Mouse (Mus musculus) intestine, embryonic 16.5 days (tissue): ENCODE measurements around the gene Mctp2. TPM values are rescaled to one million over a fixed set of nuclear protein-coding genes. Genes with fewer than 3 reads are reported as not detected.

ENCODE experiments used
- ATAC-seq: fragments of 200-750 bp; cut with Nextera tagmentation; 2 replicates; pipeline ENCODE4 v1.8.0; 2017; ENCODE audit warnings: moderate TSS enrichment, moderate library complexity
- H3K27ac ChIP-seq: fragments of 300-500 bp; sonication (generic); 2 replicates; pipeline ENCODE4 v1.5.1; 2014; ENCODE audit warnings: mild to moderate bottlenecking, low read length
- H3K27me3 ChIP-seq: fragments of 300-500 bp; sonication (generic); replicated peaks from 2 replicates; pipeline ENCODE4 v1.6.1; 2014; ENCODE audit warnings: low read length, control low read depth, mixed read lengths; ENCODE audit not compliant: control insufficient read depth, insufficient read depth
- H3K36me3 ChIP-seq: fragments of 300-500 bp; sonication (generic); 2 replicates; pipeline ENCODE4 v1.6.1; 2014; ENCODE audit warnings: low read length, control low read depth; ENCODE audit not compliant: control insufficient read depth, insufficient read depth
- H3K4me1 ChIP-seq: fragments of 300-500 bp; sonication (generic); 2 replicates; pipeline ENCODE4 v1.6.1; 2014; ENCODE audit warnings: low read length, control low read depth, mixed read lengths; ENCODE audit not compliant: control insufficient read depth, insufficient read depth
- H3K4me2 ChIP-seq: fragments of 300-500 bp; sonication (generic); 2 replicates; pipeline ENCODE4 v1.6.1; 2014; ENCODE audit warnings: low read depth, low read length, control low read depth
- H3K4me3 ChIP-seq: fragments of 300-500 bp; sonication (generic); 2 replicates; pipeline ENCODE4 v1.5.1; 2014; ENCODE audit warnings: mild to moderate bottlenecking, low read length
- H3K9ac ChIP-seq: fragments of 300-500 bp; sonication (generic); 2 replicates; pipeline ENCODE4 v1.6.1; 2014; ENCODE audit warnings: low read depth, low read length
- H3K9me3 ChIP-seq: fragments of 300-500 bp; sonication (generic); 2 replicates; pipeline ENCODE4 v1.6.1; 2016; ENCODE audit warnings: low read length, control low read depth; ENCODE audit not compliant: control insufficient read depth
- WGBS: fragments of 180-500 bp; shearing (Covaris S2); extraction: QIAGEN DNeasy Blood & Tissue Kit; methylation state at CpG from one replicate; pipeline ENCODE4 v1.1.7; 2014; 5-methylcytosine and 5-hydroxymethylcytosine counted together
- polyA plus RNA-seq: library from polyadenylated mRNA; unstranded; fragments of >200 nt; fragmentation: Nextera tagmentation; extraction: Ambion mirVana; gene quantifications from 2 replicates; pipeline ENCODE4 v1.2.1, GENCODE M21; 2015

Mctp2 gene
- polyA plus RNA-seq, 1 experiment from 2014 or later: 1.7 TPM

DNA sequence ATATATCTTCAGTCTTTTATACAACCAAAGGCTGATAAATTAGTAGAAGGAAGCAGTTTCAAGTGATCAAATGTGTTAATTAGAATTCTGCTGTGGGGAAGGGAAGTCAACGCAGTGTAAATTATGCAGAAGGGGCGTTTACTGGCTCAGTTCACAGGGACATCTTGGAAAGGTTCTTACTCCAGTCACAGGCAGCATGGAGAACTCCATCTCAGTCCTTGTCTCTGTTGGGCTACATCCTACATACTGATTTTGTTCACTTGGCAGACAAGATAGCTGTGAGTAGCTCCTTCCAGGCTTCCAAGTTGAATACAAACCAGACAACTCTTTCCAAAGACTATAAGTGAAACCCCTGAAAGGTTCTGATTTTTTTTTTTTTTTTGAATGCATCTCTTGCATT is 254.6 kb downstream of the Mctp2 start:
- H3K4me2 ChIP-seq: no peak overlapping the region
- WGBS: 74% methylated on average over 2 of the region's 2 CpGs

DNA sequence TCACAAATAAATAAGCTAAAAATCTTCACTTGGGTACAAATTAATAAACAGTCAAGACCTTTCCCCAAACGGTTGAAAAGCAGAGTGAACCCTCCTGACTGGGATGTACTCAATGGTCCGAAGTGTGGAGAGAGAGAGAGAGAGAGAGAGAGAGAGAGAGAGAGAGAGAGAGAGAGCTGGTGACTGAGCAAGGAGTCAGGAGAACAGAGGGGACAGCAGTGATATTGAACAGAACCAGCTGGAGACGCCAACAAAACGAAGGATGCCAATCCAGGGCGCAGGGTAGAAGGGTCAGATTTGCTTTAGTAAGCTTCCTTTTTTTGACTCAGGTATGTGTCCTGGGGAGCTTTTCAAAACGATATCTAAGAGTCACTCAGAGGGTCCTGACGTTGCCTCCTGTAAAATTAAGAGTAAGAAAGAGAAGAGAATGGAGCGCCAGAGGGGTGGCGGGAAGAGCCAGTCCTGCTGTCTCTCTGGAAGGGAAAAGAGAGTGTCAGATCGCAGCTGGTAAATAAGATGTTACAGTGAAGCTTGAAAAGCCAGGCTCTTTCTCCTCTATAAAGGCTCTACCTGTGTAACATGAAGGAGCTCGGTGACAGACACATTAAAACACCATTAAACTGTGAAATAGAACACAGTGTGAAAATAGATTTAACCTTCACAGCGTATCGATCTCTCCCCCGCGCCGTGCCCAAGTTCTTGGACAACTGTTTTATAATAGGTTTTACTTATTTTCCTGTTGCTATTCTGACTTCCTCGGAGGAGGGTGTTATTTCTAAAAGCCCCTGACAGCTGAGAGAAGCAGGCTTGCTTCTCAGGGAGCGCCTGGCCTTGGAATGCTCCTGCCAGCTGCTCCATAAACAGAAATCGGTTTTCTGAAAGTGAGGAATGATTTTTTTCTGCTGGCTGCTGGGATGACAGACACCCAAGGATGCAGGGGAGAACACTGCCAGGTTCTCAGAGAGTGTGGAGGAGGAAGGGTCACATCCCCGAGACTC is 258.5 kb downstream of the Mctp2 start:
- Histone ChIP-seq H3K36me3 (no peaks in the 10 kb centered on the region), H3K4me1 (no peaks in the 10 kb centered on the region), H3K27me3 (no peaks in the 10 kb centered on the region), H3K27ac (no peak overlapping the region), H3K9me3 (no peaks in the 10 kb centered on the region), H3K4me2 (no peak overlapping the region), H3K9ac (no peak overlapping the region), H3K4me3 (no peak overlapping the region)
- 51% methylated on average over 20 of the region's 20 CpGs for WGBS
- no peak for ATAC-seq

More for the DNA sequence above, 254.6 kb downstream of the Mctp2 start:
- H3K4me1 ChIP-seq: no peaks in the 10 kb centered on the region
- no peak overlapping the region for H3K27ac ChIP-seq
- H3K4me3 ChIP-seq: no peak overlapping the region
- ATAC-seq: no peak
- H3K9me3 ChIP-seq: no peaks in the 10 kb centered on the region
- no peak overlapping the region for H3K9ac ChIP-seq
- H3K27me3 ChIP-seq: no peaks in the 10 kb centered on the region
- H3K36me3 ChIP-seq: no peaks in the 10 kb centered on the region
